Mouse (Mus musculus) myocyte (in vitro differentiated cells): ENCODE results near the gene Dus1l.

Experiments
- MYOD1 ChIP-seq, 3 experiments: IDR thresholded peaks; one replicate each; pipeline ENCODE4 v1.6.1; 2011; ENCODE audit warnings: control low read depth in 2 of 3, low read depth in 2 of 3, mild to moderate bottlenecking in 2 of 3, moderate library complexity in 1 of 3; ENCODE audit not compliant: insufficient read length in 2 of 3, control insufficient read depth in 1 of 3
- POLR2A ChIP-seq: IDR thresholded peaks from one replicate; pipeline ENCODE4 v1.6.1; 2011; ENCODE audit warnings: low read depth, mild to moderate bottlenecking, control low read depth, moderate library complexity; ENCODE audit not compliant: insufficient read length
- SRF ChIP-seq: IDR thresholded peaks from one replicate; pipeline ENCODE4 v1.6.1; 2011; ENCODE audit warnings: low read depth; ENCODE audit not compliant: control insufficient read depth, insufficient read length
- TCF3 ChIP-seq: IDR thresholded peaks from one replicate; pipeline ENCODE4 v1.6.1; 2011; ENCODE audit warnings: low read depth, control low read depth; ENCODE audit not compliant: insufficient read length
- USF1 ChIP-seq: IDR thresholded peaks from one replicate; pipeline ENCODE4 v1.6.1; 2011; ENCODE audit warnings: low read depth, mild to moderate bottlenecking, control low read depth, moderate library complexity

DNA sequence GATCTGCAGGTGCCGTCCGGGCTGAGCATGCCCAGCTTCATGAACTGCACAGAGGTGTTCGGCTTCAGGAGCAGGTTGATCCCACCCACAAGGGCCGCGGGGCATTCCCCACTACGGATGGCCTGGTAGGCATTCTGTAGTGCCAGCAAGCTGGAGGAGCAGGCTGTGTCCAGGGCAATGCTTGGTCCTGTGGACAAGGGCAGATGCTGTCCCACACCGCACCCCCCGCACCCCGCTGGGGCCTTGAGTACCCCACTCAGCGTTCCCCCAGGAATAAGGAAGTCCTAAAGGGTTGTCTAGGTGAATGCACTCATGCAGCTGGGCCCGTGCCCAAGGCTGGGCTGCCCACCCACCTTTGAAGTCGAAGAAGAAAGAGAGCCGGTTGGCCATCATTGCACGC lies 24.3 kb upstream of the Dus1l start:
- TF ChIP-seq POLR2A = no peak
- no peak for TF ChIP-seq USF1
- no peak for TF ChIP-seq MYOD1 (IDR thresholded peaks at IDR 0.05; ENCODE audit: control insufficient read depth in 1 of 3, insufficient read length in 2 of 3, low read depth in 2 of 3)
- TF ChIP-seq SRF = no peak
- no peak for TF ChIP-seq TCF3
